Mouse (Mus musculus): Measurements from ENCODE around the gene Yipf2. TPM values are rescaled to one million over a fixed set of nuclear protein-coding genes. Genes with fewer than 3 reads are reported as not detected.

The Yipf2 gene
- polyA plus RNA-seq (2015; fragmentation: Nextera tagmentation; extraction: Ambion mirVana), result 28.8 and 29.7 TPM in 2 replicates

- peaks cover 27% of the 10 kb centered on the region for H3K4me1 ChIP-seq
- H3K4me3 ChIP-seq, result peak within 1 kb of the TSS; percentile 82
- peak within 1 kb of the TSS; percentile 86 for H3K9ac ChIP-seq
- peak; percentile 90 for ATAC-seq (ENCODE audit: borderline replicate concordance, extremely low read depth, low FRiP score, low TSS enrichment)
- H3K27me3 ChIP-seq, result no peaks in the 10 kb centered on the region
- H3K4me2 ChIP-seq, result peak within 1 kb of the TSS; percentile 95
- no peaks in the 10 kb centered on the region for H3K9me3 ChIP-seq
- WGBS, result 0% methylated on average over 30 of the region's 30 CpGs
- peaks cover 38% of the 10 kb centered on the region for H3K36me3 ChIP-seq
- peak within 1 kb of the TSS; percentile 81 for H3K27ac ChIP-seq
Measured at GRCm38 (mm10) chr9:21592703-21593121, at the start of gene Yipf2, which contains the start of gene Timm29. TSS of gene Yipf2 (minus strand) at chr9:21592828. TSS of gene Timm29 (plus strand) at chr9:21592722.

GRCm38 (mm10) chr9:21639031-21639430 lies 46.4 kb upstream of the Yipf2 start:
- Histone ChIP-seq H3K4me1 (no peaks in the 10 kb centered on the region), H3K4me3 (no peak overlapping the region), H3K9ac (no peak overlapping the region), H3K27ac (no peak overlapping the region), H3K27me3 (no peaks in the 10 kb centered on the region), H3K36me3 (peaks cover 97% of the 10 kb centered on the region), H3K9me3 (no peaks in the 10 kb centered on the region), H3K4me2 (no peak overlapping the region)
- no peak for ATAC-seq (ENCODE audit: borderline replicate concordance, extremely low read depth, low FRiP score, low TSS enrichment)
- 93% methylated on average over 11 of the region's 11 CpGs for WGBS

- Histone ChIP-seq H3K27me3 (no peaks in the 10 kb centered on the region), H3K4me2 (no peak overlapping the region), H3K27ac (no peak overlapping the region), H3K4me1 (no peaks in the 10 kb centered on the region), H3K9ac (no peak overlapping the region), H3K4me3 (no peak overlapping the region), H3K36me3 (peaks cover 78% of the 10 kb centered on the region), H3K9me3 (no peaks in the 10 kb centered on the region)
- WGBS, result 55% methylated on average over 7 of the region's 7 CpGs
- no peak for ATAC-seq (ENCODE audit: borderline replicate concordance, extremely low read depth, low FRiP score, low TSS enrichment)
Measured at GRCm38 (mm10) chr9:21635639-21636038, 43.0 kb upstream of the Yipf2 start.

- no peak overlapping the region for H3K4me2 ChIP-seq
- no peaks in the 10 kb centered on the region for H3K4me1 ChIP-seq
- H3K27ac ChIP-seq, result no peak overlapping the region
- H3K4me3 ChIP-seq, result no peak overlapping the region
- peaks cover 53% of the 10 kb centered on the region for H3K36me3 ChIP-seq
- H3K9me3 ChIP-seq, result no peaks in the 10 kb centered on the region
- H3K27me3 ChIP-seq, result no peaks in the 10 kb centered on the region
- whole genome bisulfite sequencing, result 88% methylated on average over 3 of the region's 3 CpGs
- ATAC-seq (ENCODE audit: borderline replicate concordance, extremely low read depth, low FRiP score, low TSS enrichment), result no peak
- H3K9ac ChIP-seq, result no peak overlapping the region
Measured at GRCm38 (mm10) chr9:21633106-21633505, 40.5 kb upstream of the Yipf2 start.

GRCm38 (mm10) chr9:21630673-21631072 lies 38.0 kb upstream of the Yipf2 start:
- H3K4me2 ChIP-seq, result no peak overlapping the region
- H3K9me3 ChIP-seq, result no peaks in the 10 kb centered on the region
- peaks cover 28% of the 10 kb centered on the region for H3K36me3 ChIP-seq
- no peaks in the 10 kb centered on the region for H3K4me1 ChIP-seq
- WGBS, result 69% methylated on average over 3 of the region's 3 CpGs
- no peak overlapping the region for H3K27ac ChIP-seq
- no peak for ATAC-seq (ENCODE audit: borderline replicate concordance, extremely low read depth, low FRiP score, low TSS enrichment)
- no peak overlapping the region for H3K4me3 ChIP-seq
- no peaks in the 10 kb centered on the region for H3K27me3 ChIP-seq
- no peak overlapping the region for H3K9ac ChIP-seq

GRCm38 (mm10) chr9:21627145-21627795 lies 34.6 kb upstream of the Yipf2 start:
- Histone ChIP-seq H3K36me3 (peaks cover 7% of the 10 kb centered on the region; the same call in 1 of the 2 replicates), H3K4me3 (no peak overlapping the region), H3K4me2 (no peak overlapping the region), H3K27me3 (no peaks in the 10 kb centered on the region), H3K9ac (no peak overlapping the region), H3K9me3 (no peaks in the 10 kb centered on the region), H3K27ac (no peak overlapping the region), H3K4me1 (no peaks in the 10 kb centered on the region)
- ATAC-seq (ENCODE audit: borderline replicate concordance, extremely low read depth, low FRiP score, low TSS enrichment), result no peak
- WGBS, result 63% methylated on average over 5 of the region's 5 CpGs

GRCm38 (mm10) chr9:21626571-21626970 lies 33.9 kb upstream of the Yipf2 start:
- no peak for ATAC-seq (ENCODE audit: borderline replicate concordance, extremely low read depth, low FRiP score, low TSS enrichment)
- Histone ChIP-seq H3K4me3 (no peak overlapping the region), H3K4me1 (no peaks in the 10 kb centered on the region)

GRCm38 (mm10) chr9:21625342-21626339 lies 33.0 kb upstream of the Yipf2 start:
- no peaks in the 10 kb centered on the region for H3K4me1 ChIP-seq
- H3K27me3 ChIP-seq, result no peaks in the 10 kb centered on the region
- no peak overlapping the region for H3K9ac ChIP-seq
- no peak overlapping the region for H3K4me3 ChIP-seq
- H3K36me3 ChIP-seq, result no peaks in the 10 kb centered on the region
- H3K27ac ChIP-seq, result no peak overlapping the region
- WGBS, result 85% methylated on average over 10 of the region's 10 CpGs
- no peak overlapping the region for H3K4me2 ChIP-seq
- no peak for ATAC-seq (ENCODE audit: borderline replicate concordance, extremely low read depth, low FRiP score, low TSS enrichment)
- H3K9me3 ChIP-seq, result no peaks in the 10 kb centered on the region

More at GRCm38 (mm10) chr9:21626571-21626970, 33.9 kb upstream of the Yipf2 start:
- Histone ChIP-seq H3K27ac (no peak overlapping the region), H3K36me3 (peaks cover 6% of the 10 kb centered on the region; the same call in 1 of the 2 replicates), H3K27me3 (no peaks in the 10 kb centered on the region), H3K4me2 (no peak overlapping the region), H3K9me3 (no peaks in the 10 kb centered on the region), H3K9ac (no peak overlapping the region)

- no peaks in the 10 kb centered on the region for H3K27me3 ChIP-seq
- peaks cover 11% of the 10 kb centered on the region; the same call in 1 of the 2 replicates for H3K4me1 ChIP-seq
- H3K9ac ChIP-seq, result no peak overlapping the region
- WGBS, result 92% methylated on average over 1 of the region's 1 CpGs
- H3K4me2 ChIP-seq, result no peak overlapping the region
- no peak for ATAC-seq (ENCODE audit: borderline replicate concordance, extremely low read depth, low FRiP score, low TSS enrichment)
- no peak overlapping the region for H3K4me3 ChIP-seq
- H3K27ac ChIP-seq, result no peak overlapping the region
- no peaks in the 10 kb centered on the region for H3K36me3 ChIP-seq
- no peaks in the 10 kb centered on the region for H3K9me3 ChIP-seq
Measured at GRCm38 (mm10) chr9:21622676-21623075, 30.0 kb upstream of the Yipf2 start.

- Histone ChIP-seq H3K27me3 (no peaks in the 10 kb centered on the region), H3K4me2 (no peak overlapping the region), H3K4me1 (peaks cover 15% of the 10 kb centered on the region), H3K9ac (no peak overlapping the region), H3K9me3 (no peaks in the 10 kb centered on the region), H3K27ac (no peak overlapping the region), H3K36me3 (no peaks in the 10 kb centered on the region), H3K4me3 (no peak overlapping the region)
- WGBS, result 84% methylated on average over 4 of the region's 4 CpGs
- ATAC-seq (ENCODE audit: borderline replicate concordance, extremely low read depth, low FRiP score, low TSS enrichment), result no peak
Measured at GRCm38 (mm10) chr9:21620229-21620628, 27.6 kb upstream of the Yipf2 start.

- H3K4me2 ChIP-seq, result peak overlapping the region; percentile 68
- WGBS, result 7% methylated on average over 10 of the region's 10 CpGs
Measured at GRCm38 (mm10) chr9:21617066-21617465, 24.4 kb upstream of the Yipf2 start.

More at GRCm38 (mm10) chr9:21617066-21617465, 24.4 kb upstream of the Yipf2 start:
- Histone ChIP-seq H3K4me3 (peak overlapping the region; percentile 81), H3K36me3 (no peaks in the 10 kb centered on the region), H3K27ac (peak overlapping the region; percentile 98), H3K4me1 (peaks cover 19% of the 10 kb centered on the region), H3K9me3 (no peaks in the 10 kb centered on the region), H3K27me3 (no peaks in the 10 kb centered on the region), H3K9ac (peak overlapping the region; percentile 83)
- no peak for ATAC-seq (ENCODE audit: borderline replicate concordance, extremely low read depth, low FRiP score, low TSS enrichment)

All from lung, embryonic 15.5 days (tissue).